Mouse (Mus musculus): Measurements from ENCODE around the gene Tmem232. TPM values are rescaled to one million over a fixed set of nuclear protein-coding genes. Genes with fewer than 3 reads are reported as not detected.
"Not testable (repeated sequence)": the region's sequence is repeated elsewhere in the genome, so short reads cannot be mapped to it uniquely, and the experiment has no call there.

Tmem232 gene
- polyA plus RNA-seq, 1 experiment from 2014 or later: 1.4 TPM

DNA sequence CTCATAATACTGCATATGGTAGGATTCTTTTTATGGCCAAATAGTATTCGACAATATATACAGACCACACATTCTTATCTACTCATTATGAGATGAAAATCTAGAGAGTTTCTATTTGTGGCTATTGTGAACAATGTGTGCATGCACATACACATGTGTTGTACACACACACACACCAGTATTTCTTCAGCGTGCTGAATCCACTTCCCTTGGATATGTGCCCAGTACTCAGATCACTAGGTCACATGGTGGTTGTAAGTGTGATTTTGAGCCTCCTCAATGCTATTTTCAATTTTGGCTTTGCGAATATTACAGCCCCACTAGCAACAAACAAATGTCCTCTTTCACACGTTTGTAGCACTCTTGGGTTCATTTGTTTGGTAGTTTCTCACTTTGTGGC is 200.6 kb downstream of the Tmem232 start:
- H3K4me1 ChIP-seq: no peaks in the 10 kb centered on the region
- H3K36me3 ChIP-seq: no peaks in the 10 kb centered on the region
- no peaks in the 10 kb centered on the region for H3K27me3 ChIP-seq (replicated peaks)
- no peak overlapping the region for H3K4me2 ChIP-seq
- no peak for ATAC-seq (ENCODE audit: low FRiP score)
- 85% methylated on average over 4 of the region's 4 CpGs for WGBS
- H3K27ac ChIP-seq (replicated peaks): no peak overlapping the region
- no peak overlapping the region for H3K4me3 ChIP-seq (replicated peaks)
- no peak overlapping the region for H3K9ac ChIP-seq (replicated peaks)
- no peaks in the 10 kb centered on the region for H3K9me3 ChIP-seq (replicated peaks)

DNA sequence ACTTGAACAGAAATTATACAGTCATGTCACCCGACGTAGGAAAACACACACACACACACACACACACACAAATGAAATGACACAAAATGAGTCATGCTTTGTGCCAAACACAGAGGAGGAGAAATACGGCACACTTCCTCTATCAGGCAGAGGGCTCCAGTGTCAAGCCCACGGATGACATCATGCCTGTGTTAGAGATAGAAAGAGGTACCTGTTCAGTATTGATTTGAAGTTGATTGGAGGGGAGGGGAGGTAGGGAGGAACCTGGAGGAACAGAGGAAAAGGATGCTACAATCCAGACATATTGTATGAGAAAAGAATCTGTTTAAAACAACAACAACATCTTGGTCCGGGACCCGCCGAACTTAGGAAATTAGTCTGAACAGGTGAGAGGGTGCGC is 209.8 kb downstream of the Tmem232 start:
- Histone ChIP-seq H3K27me3 (replicated peaks) (no peaks in the 10 kb centered on the region), H3K4me2 (no peak overlapping the region), H3K9me3 (replicated peaks) (no peaks in the 10 kb centered on the region), H3K9ac (replicated peaks) (no peak overlapping the region), H3K4me1 (no peaks in the 10 kb centered on the region), H3K36me3 (no peaks in the 10 kb centered on the region), H3K4me3 (replicated peaks) (no peak overlapping the region), H3K27ac (replicated peaks) (no peak overlapping the region)
- no peak for ATAC-seq (ENCODE audit: low FRiP score)
- WGBS: 93% methylated on average over 8 of the region's 8 CpGs

- no peak for ATAC-seq (ENCODE audit: low FRiP score)
- H3K27me3 ChIP-seq (replicated peaks): no peaks in the 10 kb centered on the region
Measured at GRCm38 (mm10) chr17:65325249-65325648, 215.3 kb downstream of the Tmem232 start.

DNA sequence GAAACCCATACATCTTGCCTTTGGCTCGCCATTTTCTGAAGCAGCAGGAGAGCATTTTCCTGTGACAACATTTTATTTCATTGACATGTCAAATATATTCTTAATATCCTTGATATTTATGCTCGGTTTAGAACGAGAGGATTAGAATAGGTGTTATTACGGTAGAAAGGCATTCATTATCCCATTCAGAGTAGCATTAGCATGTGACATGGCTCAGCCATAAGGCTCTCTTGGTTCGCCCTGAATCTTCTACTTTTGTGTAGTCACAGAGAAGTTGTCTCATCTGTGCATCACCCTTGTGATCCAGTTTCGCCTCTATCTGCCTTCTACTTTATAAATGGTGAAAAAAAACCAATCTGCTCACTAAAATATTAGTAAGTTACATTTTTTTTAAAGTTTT is 220.0 kb downstream of the Tmem232 start:
- H3K9me3 ChIP-seq (replicated peaks): no peaks in the 10 kb centered on the region
- no peak for ATAC-seq (ENCODE audit: low FRiP score)
- H3K4me3 ChIP-seq (replicated peaks): no peak overlapping the region
- H3K4me2 ChIP-seq: no peak overlapping the region
- WGBS: 80% methylated on average over 6 of the region's 6 CpGs
- no peaks in the 10 kb centered on the region for H3K36me3 ChIP-seq
- H3K4me1 ChIP-seq: no peaks in the 10 kb centered on the region
- H3K9ac ChIP-seq (replicated peaks): no peak overlapping the region
- no peak overlapping the region for H3K27ac ChIP-seq (replicated peaks)
- no peaks in the 10 kb centered on the region for H3K27me3 ChIP-seq (replicated peaks)

More at GRCm38 (mm10) chr17:65325249-65325648, 215.3 kb downstream of the Tmem232 start:
- Histone ChIP-seq H3K36me3 (no peaks in the 10 kb centered on the region), H3K27ac (replicated peaks) (no peak overlapping the region), H3K9me3 (replicated peaks) (no peaks in the 10 kb centered on the region), H3K4me2 (no peak overlapping the region), H3K4me3 (replicated peaks) (no peak overlapping the region), H3K4me1 (no peaks in the 10 kb centered on the region), H3K9ac (replicated peaks) (no peak overlapping the region)
- 33% methylated on average over 2 of the region's 2 CpGs for WGBS

GRCm38 (mm10) chr17:65299946-65300345 is 240.6 kb downstream of the Tmem232 start:
- no peak for ATAC-seq (ENCODE audit: low FRiP score)
- Histone ChIP-seq H3K4me3 (replicated peaks) (no peak overlapping the region), H3K4me1 (no peaks in the 10 kb centered on the region), H3K27ac (replicated peaks) (no peak overlapping the region), H3K9ac (replicated peaks) (no peak overlapping the region), H3K27me3 (replicated peaks) (no peaks in the 10 kb centered on the region), H3K9me3 (replicated peaks) (no peaks in the 10 kb centered on the region), H3K36me3 (no peaks in the 10 kb centered on the region), H3K4me2 (no peak overlapping the region)

- WGBS: 84% methylated on average over 5 of the region's 5 CpGs
Measured at GRCm38 (mm10) chr17:65297831-65298230, 242.8 kb downstream of the Tmem232 start.

GRCm38 (mm10) chr17:65252160-65252559 is 288.4 kb downstream of the Tmem232 start:
- Histone ChIP-seq H3K4me2 (no peak overlapping the region), H3K9ac (replicated peaks) (no peak overlapping the region), H3K27ac (replicated peaks) (no peak overlapping the region), H3K4me3 (replicated peaks) (no peak overlapping the region), H3K27me3 (replicated peaks) (no peaks in the 10 kb centered on the region), H3K36me3 (no peaks in the 10 kb centered on the region), H3K9me3 (replicated peaks) (no peaks in the 10 kb centered on the region), H3K4me1 (no peaks in the 10 kb centered on the region)
- WGBS: 62% methylated on average over 2 of the region's 2 CpGs
- no peak for ATAC-seq (ENCODE audit: low FRiP score)

More at GRCm38 (mm10) chr17:65297831-65298230, 242.8 kb downstream of the Tmem232 start:
- Histone ChIP-seq H3K27ac (replicated peaks) (no peak overlapping the region), H3K4me3 (replicated peaks) (no peak overlapping the region), H3K27me3 (replicated peaks) (no peaks in the 10 kb centered on the region), H3K4me2 (no peak overlapping the region), H3K9ac (replicated peaks) (no peak overlapping the region), H3K36me3 (no peaks in the 10 kb centered on the region), H3K4me1 (no peaks in the 10 kb centered on the region), H3K9me3 (replicated peaks) (no peaks in the 10 kb centered on the region)
- ATAC-seq (ENCODE audit: low FRiP score): no peak

- H3K4me2 ChIP-seq: no peak overlapping the region
- H3K4me3 ChIP-seq (replicated peaks): no peak overlapping the region
- ATAC-seq (ENCODE audit: low FRiP score): no peak
- H3K4me1 ChIP-seq: no peaks in the 10 kb centered on the region
- 93% methylated on average over 8 of the region's 8 CpGs for WGBS
- no peak overlapping the region for H3K9ac ChIP-seq (replicated peaks)
- H3K27ac ChIP-seq (replicated peaks): no peak overlapping the region
- no peaks in the 10 kb centered on the region for H3K9me3 ChIP-seq (replicated peaks)
- H3K27me3 ChIP-seq (replicated peaks): no peaks in the 10 kb centered on the region
- H3K36me3 ChIP-seq: no peaks in the 10 kb centered on the region
Measured at GRCm38 (mm10) chr17:65250261-65250660, 290.3 kb downstream of the Tmem232 start.

DNA sequence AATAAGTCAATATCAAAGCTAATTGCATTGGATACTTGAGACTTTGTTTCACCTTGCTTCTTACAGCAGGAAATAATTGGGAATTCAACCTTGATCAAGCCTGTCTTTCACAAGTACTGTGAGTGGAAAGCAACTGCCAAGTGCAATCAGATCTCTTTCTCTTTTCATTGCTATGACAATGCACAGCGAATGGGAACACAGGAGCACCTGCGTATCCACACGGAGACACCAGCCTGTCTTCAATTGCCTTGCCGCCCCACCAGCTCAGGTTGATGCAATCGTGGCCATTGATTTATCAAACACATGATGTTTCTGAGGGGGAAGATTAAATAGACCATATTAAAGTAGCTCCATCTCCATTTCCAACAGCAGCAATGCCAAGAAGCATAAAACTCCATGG is 296.9 kb downstream of the Tmem232 start:
- Histone ChIP-seq H3K4me1 (no peaks in the 10 kb centered on the region), H3K9ac (replicated peaks) (no peak overlapping the region), H3K4me2 (no peak overlapping the region), H3K27ac (replicated peaks) (no peak overlapping the region), H3K9me3 (replicated peaks) (no peaks in the 10 kb centered on the region), H3K27me3 (replicated peaks) (no peaks in the 10 kb centered on the region), H3K4me3 (replicated peaks) (no peak overlapping the region), H3K36me3 (no peaks in the 10 kb centered on the region)
- no peak for ATAC-seq (ENCODE audit: low FRiP score)
- WGBS: 68% methylated on average over 5 of the region's 5 CpGs

DNA sequence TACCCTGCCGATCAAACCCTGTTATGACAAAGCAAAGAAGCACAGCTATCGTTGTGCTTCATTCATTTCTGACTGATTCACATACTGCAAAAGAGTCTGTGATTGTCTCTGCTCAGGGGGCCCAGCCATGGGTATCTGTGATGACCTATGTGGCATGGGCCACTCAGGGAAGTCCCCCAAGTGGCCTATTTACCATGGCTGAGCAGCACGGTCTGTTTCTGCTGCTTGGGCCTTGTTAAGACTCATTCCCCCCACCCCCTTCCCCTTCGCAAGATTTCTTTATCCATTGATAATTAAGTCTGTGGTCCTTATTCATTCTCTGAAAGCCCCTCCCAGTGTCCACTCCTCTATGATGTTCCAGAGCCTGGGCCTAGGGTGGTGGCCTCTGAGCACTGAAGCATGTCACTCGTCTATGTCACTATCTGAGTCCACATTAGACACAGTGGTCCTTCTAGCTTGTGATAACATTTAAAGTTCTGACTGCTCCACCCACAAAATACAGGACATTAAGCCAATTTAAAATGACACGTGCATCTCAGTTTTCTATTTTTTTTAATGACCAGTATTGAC is 315.1 kb downstream of the Tmem232 start:
- no peak for ATAC-seq (ENCODE audit: low FRiP score)

GRCm38 (mm10) chr17:65221687-65222086 is 318.9 kb downstream of the Tmem232 start:
- not testable (repeated sequence) for H3K27ac ChIP-seq (replicated peaks); H3K9ac ChIP-seq (replicated peaks); H3K9me3 ChIP-seq (replicated peaks); H3K4me1 ChIP-seq; H3K27me3 ChIP-seq (replicated peaks); ATAC-seq (ENCODE audit: low FRiP score); H3K36me3 ChIP-seq; H3K4me3 ChIP-seq (replicated peaks); H3K4me2 ChIP-seq
- WGBS: 93% methylated on average over 6 of the region's 6 CpGs

More for the DNA sequence above, 315.1 kb downstream of the Tmem232 start:
- no peaks in the 10 kb centered on the region for H3K9me3 ChIP-seq (replicated peaks)
- no peak overlapping the region for H3K4me3 ChIP-seq (replicated peaks)
- no peaks in the 10 kb centered on the region for H3K36me3 ChIP-seq
- no peak overlapping the region for H3K4me2 ChIP-seq
- WGBS: 66% methylated on average over 6 of the region's 6 CpGs
- no peaks in the 10 kb centered on the region for H3K4me1 ChIP-seq
- H3K27ac ChIP-seq (replicated peaks): no peak overlapping the region
- no peaks in the 10 kb centered on the region for H3K27me3 ChIP-seq (replicated peaks)
- H3K9ac ChIP-seq (replicated peaks): no peak overlapping the region
